Mouse (Mus musculus): ENCODE results near the gene 9530068E07Rik. TPM values are rescaled to one million over a fixed set of nuclear protein-coding genes. Genes with fewer than 3 reads are reported as not detected.

Gene 9530068E07Rik
- total RNA-seq, 1 experiment from 2014 or later = 65.4 TPM

Other genes with a start within 250 kb of the 9530068E07Rik start
- not detected in 3 replicates for gene Olfr1371, start 182.4 kb upstream of the 9530068E07Rik start, total RNA-seq (2017)
- gene Skp1a, start 164.4 kb upstream of the 9530068E07Rik start, total RNA-seq (2017) = 108 to 155 TPM (median 147 TPM) in 3 replicates
- gene Tcf7, start 113.4 kb upstream of the 9530068E07Rik start, total RNA-seq (2017) = 3.4 to 17.2 TPM (median 3.9 TPM) in 3 replicates
- 58.8 to 66.7 TPM (median 64.5 TPM) in 3 replicates for gene Vdac1, start 35.6 kb upstream of the 9530068E07Rik start, total RNA-seq (2017)